Mouse (Mus musculus) liver, postnatal 0 days (tissue): ENCODE data around the gene Tubb1.

ENCODE experiments used
- CTCF ChIP-seq: sonication (generic); IDR thresholded peaks from 2 replicates; pipeline ENCODE4 v1.5.1; 2016; ENCODE audit warnings: antibody characterized with exemption, low read depth
- EP300 ChIP-seq: IDR thresholded peaks from 2 replicates; pipeline ENCODE4 v1.6.1; 2016; ENCODE audit warnings: antibody characterized with exemption, low read depth, mild to moderate bottlenecking

- TF ChIP-seq CTCF, result no peak
- TF ChIP-seq EP300, result no peak
These were observed 3.6 kb upstream of the Tubb1 start for GRCm38 (mm10) chr2:174446905-174447304.
